Mouse (Mus musculus) lung, postnatal 0 days (tissue): ENCODE measurements around the gene Hdac9. TPM values are rescaled to one million over a fixed set of nuclear protein-coding genes. Genes with fewer than 3 reads are reported as not detected.

ENCODE experiments used
- ATAC-seq: fragments of 200-750 bp; cut with Nextera tagmentation; 2 replicates; pipeline ENCODE4 v1.8.0; 2017; ENCODE audit warnings: moderate library complexity
- DNase-seq: peaks from one replicate; pipeline ENCODE4 v3.0.0-alpha.2; 2016; ENCODE audit warnings: low spot score
- H3K27ac ChIP-seq: fragments of 300-500 bp; sonication (generic); 2 replicates; pipeline ENCODE4 v1.5.1; 2014; ENCODE audit warnings: antibody characterized with exemption, mild to moderate bottlenecking, low read length, mixed read lengths
- H3K27me3 ChIP-seq: fragments of 300-500 bp; sonication (generic); replicated peaks from 2 replicates; pipeline ENCODE4 v1.6.1; 2014; ENCODE audit warnings: low read length, mixed read lengths; ENCODE audit not compliant: insufficient read depth
- H3K36me3 ChIP-seq: fragments of 300-500 bp; sonication (generic); 2 replicates; pipeline ENCODE4 v1.6.1; 2014; ENCODE audit warnings: low read length, mixed read lengths; ENCODE audit not compliant: insufficient read depth
- H3K4me1 ChIP-seq: fragments of 300-500 bp; sonication (generic); 2 replicates; pipeline ENCODE4 v1.6.1; 2014; ENCODE audit warnings: antibody characterized with exemption, low read depth, low read length, mixed read lengths; ENCODE audit not compliant: insufficient read depth
- H3K4me2 ChIP-seq: fragments of 300-500 bp; sonication (generic); replicated peaks from 2 replicates; pipeline ENCODE4 v1.6.1; 2014; ENCODE audit warnings: low read depth, mild to moderate bottlenecking, low read length, moderate library complexity, mixed read lengths
- H3K4me3 ChIP-seq: fragments of 300-500 bp; sonication (generic); 2 replicates; pipeline ENCODE4 v1.5.1; 2014; ENCODE audit warnings: low read depth, low read length
- H3K9ac ChIP-seq: fragments of 300-500 bp; sonication (generic); replicated peaks from 2 replicates; pipeline ENCODE4 v1.6.1; 2014; ENCODE audit warnings: low read depth, mild to moderate bottlenecking
- H3K9me3 ChIP-seq: fragments of 300-500 bp; sonication (generic); 2 replicates; pipeline ENCODE4 v1.6.1; 2016; ENCODE audit warnings: low read length, mixed read lengths
- CTCF ChIP-seq: IDR thresholded peaks from 2 replicates; pipeline ENCODE4 v1.5.1; 2016; ENCODE audit warnings: antibody characterized with exemption, mild to moderate bottlenecking
- EP300 ChIP-seq: IDR thresholded peaks from 2 replicates; pipeline ENCODE4 v1.6.1; 2016; ENCODE audit warnings: antibody characterized with exemption, mild to moderate bottlenecking, control low read depth
- WGBS: fragments of 180-500 bp; shearing (Covaris S2); extraction: QIAGEN DNeasy Blood & Tissue Kit; methylation state at CpG from one replicate; pipeline ENCODE4 v1.1.7; 2014; 5-methylcytosine and 5-hydroxymethylcytosine counted together
- polyA plus RNA-seq: library from polyadenylated mRNA; unstranded; fragments of >200 nt; fragmentation: Nextera tagmentation; extraction: Ambion mirVana; gene quantifications from 2 replicates; pipeline ENCODE4 v1.2.1, GENCODE M21; 2015

Hdac9 gene
- polyA plus RNA-seq, 1 experiment from 2014 or later, result 6.0 TPM

- 58% methylated on average over 9 of the region's 9 CpGs for WGBS
- Histone ChIP-seq H3K27ac (no peak overlapping the region), H3K9me3 (no peaks in the 10 kb centered on the region), H3K4me2 (no peak overlapping the region), H3K4me3 (no peak overlapping the region), H3K4me1 (peaks cover 4% of the 10 kb centered on the region; the same call in 1 of the 2 replicates), H3K36me3 (no peaks in the 10 kb centered on the region), H3K9ac (no peak overlapping the region), H3K27me3 (no peaks in the 10 kb centered on the region)
- DNase-seq (no peak), ATAC-seq (no peak)
- TF ChIP-seq CTCF (no peak), EP300 (no peak)
Observed at GRCm38 (mm10) chr12:34550268-34550667, 366.6 kb downstream of the Hdac9 start.

- DNase-seq (no peak), ATAC-seq (no peak)
- H3K27me3 ChIP-seq, result no peaks in the 10 kb centered on the region
- TF ChIP-seq EP300, result no peak
- no peak for TF ChIP-seq CTCF
- no peak overlapping the region; the same call in 1 of the 2 replicates for H3K4me2 ChIP-seq
- H3K36me3 ChIP-seq, result no peaks in the 10 kb centered on the region
- no peak overlapping the region for H3K9ac ChIP-seq
- H3K4me1 ChIP-seq, result no peaks in the 10 kb centered on the region; the same call in 1 of the 2 replicates
- H3K4me3 ChIP-seq, result no peak overlapping the region
- 40% methylated on average over 3 of the region's 3 CpGs for WGBS
- H3K9me3 ChIP-seq, result no peaks in the 10 kb centered on the region
- H3K27ac ChIP-seq, result no peak overlapping the region
Observed at GRCm38 (mm10) chr12:34529165-34529545, 387.7 kb downstream of the Hdac9 start.

GRCm38 (mm10) chr12:34528201-34529164 lies 388.4 kb downstream of the Hdac9 start:
- H3K4me3 ChIP-seq, result no peak overlapping the region
- peak; percentile 35; the same call in 1 of the 2 replicates for ATAC-seq
- no peak overlapping the region for H3K27ac ChIP-seq
- WGBS, result 17% methylated on average over 11 of the region's 11 CpGs
- no peaks in the 10 kb centered on the region; the same call in 1 of the 2 replicates for H3K4me1 ChIP-seq
- H3K9ac ChIP-seq, result no peak overlapping the region
- H3K4me2 ChIP-seq, result peak overlapping the region; percentile 20
- no peaks in the 10 kb centered on the region for H3K9me3 ChIP-seq
- no peaks in the 10 kb centered on the region for H3K36me3 ChIP-seq
- TF ChIP-seq EP300, result no peak
- TF ChIP-seq CTCF, result no peak
- DNase-seq, result peak; percentile 60
- no peaks in the 10 kb centered on the region for H3K27me3 ChIP-seq

GRCm38 (mm10) chr12:34527761-34528160 lies 389.1 kb downstream of the Hdac9 start:
- Histone ChIP-seq H3K4me3 (no peak overlapping the region), H3K27ac (no peak overlapping the region), H3K4me1 (no peaks in the 10 kb centered on the region; the same call in 1 of the 2 replicates), H3K27me3 (no peaks in the 10 kb centered on the region), H3K36me3 (no peaks in the 10 kb centered on the region), H3K9ac (no peak overlapping the region), H3K9me3 (no peaks in the 10 kb centered on the region), H3K4me2 (peak overlapping the region; percentile 20)
- WGBS, result 27% methylated on average over 4 of the region's 4 CpGs
- TF ChIP-seq EP300 (no peak), CTCF (no peak)
- ATAC-seq, result no peak
- DNase-seq, result no peak

- DNase-seq, result no peak
- no peaks in the 10 kb centered on the region for H3K36me3 ChIP-seq
- no peak overlapping the region for H3K27ac ChIP-seq
- H3K9ac ChIP-seq, result no peak overlapping the region
- WGBS, result 59% methylated on average over 2 of the region's 2 CpGs
- H3K4me2 ChIP-seq, result no peak overlapping the region
- no peaks in the 10 kb centered on the region for H3K9me3 ChIP-seq
- no peak overlapping the region for H3K4me3 ChIP-seq
- no peak for ATAC-seq
- no peak for TF ChIP-seq EP300
- TF ChIP-seq CTCF, result no peak
- H3K4me1 ChIP-seq, result no peaks in the 10 kb centered on the region
- no peaks in the 10 kb centered on the region for H3K27me3 ChIP-seq
Observed at GRCm38 (mm10) chr12:34521468-34521867, 395.4 kb downstream of the Hdac9 start.

GRCm38 (mm10) chr12:34516769-34517562 lies 399.9 kb downstream of the Hdac9 start:
- no peak overlapping the region for H3K4me3 ChIP-seq
- no peaks in the 10 kb centered on the region for H3K9me3 ChIP-seq
- no peaks in the 10 kb centered on the region for H3K36me3 ChIP-seq
- H3K9ac ChIP-seq, result no peak overlapping the region
- no peak overlapping the region for H3K4me2 ChIP-seq
- no peaks in the 10 kb centered on the region for H3K4me1 ChIP-seq
- TF ChIP-seq CTCF (no peak), EP300 (no peak)
- H3K27ac ChIP-seq, result no peak overlapping the region
- WGBS, result 62% methylated on average over 6 of the region's 6 CpGs
- ATAC-seq (no peak), DNase-seq (no peak)
- no peaks in the 10 kb centered on the region for H3K27me3 ChIP-seq
